Mouse (Mus musculus) adrenal gland, postnatal 4 days (tissue): ENCODE results near the gene Fam169a. TPM values are rescaled to one million over a fixed set of nuclear protein-coding genes. Genes with fewer than 3 reads are reported as not detected.
"Not testable (repeated sequence)": the region's sequence is repeated elsewhere in the genome, so short reads cannot be mapped to it uniquely, and the experiment has no call there.

Experiments used
- DNase-seq, 2 experiments: peaks; one replicate each; pipeline ENCODE4 v3.0.0; 2021 to 2022; ENCODE audit warnings: low spot score in 2 of 2, mixed read lengths in 2 of 2
- total RNA-seq, 2 experiments: library from RNA; stranded (reverse); gene quantifications; 2 replicates each; pipeline ENCODE4 v1.2.3; 2021

Gene Fam169a
- total RNA-seq, 2 experiments from 2014 or later, result 10.0 to 10.4 TPM

DNA sequence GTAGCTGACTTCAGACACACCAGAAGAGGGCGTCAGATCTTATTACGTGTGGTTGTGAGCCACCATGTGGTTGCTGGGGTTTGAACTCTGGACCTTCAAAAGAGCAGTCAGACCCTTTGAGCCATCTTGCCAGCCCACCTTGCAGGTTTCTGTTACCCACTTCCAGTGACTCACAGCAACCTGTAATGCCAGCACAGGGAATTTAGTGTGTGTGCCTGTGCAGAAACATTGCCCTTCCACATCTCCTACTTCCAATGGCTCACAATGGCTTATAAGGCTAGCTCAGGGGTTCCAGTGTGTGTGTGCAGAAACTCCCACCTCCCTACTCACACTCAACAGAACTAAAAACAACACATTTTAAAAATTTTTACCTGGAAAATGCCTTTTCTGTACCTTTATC is 10.5 kb downstream of the Fam169a start:
- DNase-seq, result no peak

DNA sequence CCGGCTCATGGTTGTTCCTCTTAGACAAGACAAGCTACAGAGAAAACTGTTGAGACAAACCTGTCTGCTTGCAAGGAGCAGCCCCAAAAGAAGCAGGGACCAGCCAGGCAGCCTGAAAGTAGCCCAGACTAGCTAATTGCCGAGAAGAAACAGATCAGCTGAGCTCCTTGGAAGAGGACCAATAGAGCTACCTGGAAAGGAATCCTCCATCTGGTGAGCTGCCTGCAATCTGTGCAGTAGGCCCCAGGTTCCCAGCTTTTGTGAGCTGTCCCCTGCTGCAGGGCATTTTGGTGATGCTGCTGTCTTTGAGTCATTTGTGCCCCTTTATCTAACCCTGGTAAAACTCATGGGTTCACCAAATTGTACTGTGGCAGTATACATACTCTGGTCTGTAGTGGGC is 13.1 kb downstream of the Fam169a start:
- DNase-seq, result no peak

DNA sequence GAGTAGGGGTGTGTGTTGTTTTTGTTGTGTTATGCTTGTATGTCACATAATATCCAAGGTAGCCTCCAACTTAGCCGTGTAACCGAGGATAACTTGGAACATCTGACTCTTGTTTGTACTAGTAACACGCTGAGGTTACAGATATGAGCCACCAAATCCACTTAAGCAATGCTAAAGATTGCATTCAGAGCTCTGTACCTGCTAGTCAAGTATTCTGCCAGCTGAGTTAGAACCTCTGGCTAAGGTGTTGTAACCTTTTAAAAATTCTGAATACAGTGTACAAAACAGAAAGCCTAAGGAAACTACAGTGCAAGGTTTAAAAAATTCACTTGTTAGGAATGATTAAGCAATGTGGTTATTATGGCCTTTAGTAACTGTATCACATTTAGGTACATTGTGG is 13.5 kb downstream of the Fam169a start:
- DNase-seq, result no peak

DNA sequence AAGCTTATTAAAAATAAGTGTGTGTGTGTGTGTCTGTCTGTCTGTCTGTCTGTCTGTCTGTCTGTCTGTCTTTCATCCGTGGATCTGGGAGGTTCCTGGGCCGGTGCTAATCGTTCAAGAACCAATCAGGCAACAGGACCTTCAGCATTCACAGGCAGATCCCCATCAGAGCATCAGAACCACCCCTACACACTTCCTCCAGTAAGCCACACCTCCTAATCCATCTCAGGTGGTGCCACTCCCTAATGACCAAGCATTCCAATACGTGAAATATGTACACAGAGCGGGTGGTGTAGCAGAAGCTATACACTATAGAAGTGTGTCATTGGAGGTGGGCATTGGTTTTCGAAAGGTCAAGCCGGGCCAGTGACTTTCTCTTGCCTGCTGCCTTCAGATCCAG is 15.3 kb downstream of the Fam169a start:
- DNase-seq, result no peak

DNA sequence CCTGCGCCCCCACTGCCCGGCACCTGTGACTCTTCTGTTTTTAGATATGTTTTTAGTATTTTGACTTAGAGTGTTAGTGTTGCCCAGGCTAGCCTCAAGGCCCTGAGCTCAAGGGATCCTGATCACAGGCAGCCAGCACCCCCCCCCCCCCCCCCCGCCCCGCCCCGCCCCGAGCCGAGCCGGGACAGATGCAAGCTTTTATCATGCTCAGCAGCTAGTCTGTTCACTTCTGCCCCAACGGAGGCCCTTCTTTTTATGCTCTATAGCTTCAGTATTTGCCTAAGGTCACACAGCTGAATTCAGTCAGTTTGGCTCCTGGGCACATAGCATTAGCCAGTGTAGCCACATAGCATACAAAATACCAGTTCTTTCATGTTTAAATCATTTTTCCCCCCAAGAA is 19.2 kb downstream of the Fam169a start:
- no peak for DNase-seq

DNA sequence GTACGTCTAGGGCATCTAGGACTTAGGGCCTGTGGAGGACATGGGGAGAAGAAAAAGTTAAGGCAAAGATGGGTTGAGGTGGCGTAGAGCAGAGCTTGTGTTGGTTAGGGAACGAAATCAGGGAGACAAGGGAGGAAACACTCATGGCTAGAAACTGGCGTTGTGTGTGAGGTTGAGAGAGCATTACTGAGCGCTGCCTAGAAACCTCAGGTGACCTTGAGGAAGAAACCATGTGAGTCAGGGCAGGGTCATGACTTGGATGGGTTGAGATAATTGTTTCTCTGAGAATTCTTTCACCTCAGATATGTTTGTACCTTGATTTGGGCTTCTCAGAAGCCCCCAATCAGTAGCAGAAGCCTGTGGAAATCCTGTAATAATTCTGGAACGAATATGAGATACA is 20.3 kb downstream of the Fam169a start:
- DNase-seq, result no peak

DNA sequence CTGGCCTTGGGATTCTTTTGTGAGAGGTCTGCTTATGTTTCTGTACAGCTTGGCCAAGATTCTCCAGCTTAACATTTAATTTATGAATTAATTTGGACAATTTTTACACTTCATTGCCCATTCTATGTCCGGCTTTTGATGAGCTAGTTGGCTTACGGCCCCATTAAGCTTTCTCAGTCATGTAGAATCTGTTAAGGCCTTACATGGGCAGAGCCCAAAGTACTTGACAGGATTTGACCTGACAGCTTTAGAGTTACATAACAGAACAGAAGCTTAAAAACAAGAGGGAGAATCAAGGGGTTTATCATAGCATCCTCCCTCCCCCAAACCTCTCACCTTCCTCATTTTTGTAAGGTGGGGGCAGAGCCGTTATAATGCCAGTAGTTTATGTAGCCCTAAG is 21.1 kb downstream of the Fam169a start:
- no peak for DNase-seq

DNA sequence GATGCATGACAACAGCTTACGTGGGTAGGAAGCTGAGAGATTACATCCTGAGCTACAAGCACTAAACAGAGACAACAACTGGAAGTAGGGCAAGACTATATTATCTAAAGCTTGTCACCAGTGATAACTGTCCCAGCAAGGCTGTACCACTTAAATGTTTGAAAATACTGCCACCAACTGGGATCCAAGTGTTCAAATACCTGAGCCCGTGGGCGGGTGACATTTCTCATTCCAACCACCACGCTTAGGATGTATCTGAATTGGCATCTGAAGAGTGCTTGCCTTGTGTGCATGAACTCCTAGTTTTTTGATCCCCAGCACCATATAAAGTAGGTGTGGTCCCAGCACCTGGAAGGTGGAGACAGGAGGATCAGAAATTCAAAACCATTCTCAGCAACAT is 28.6 kb downstream of the Fam169a start:
- no peak for DNase-seq

DNA sequence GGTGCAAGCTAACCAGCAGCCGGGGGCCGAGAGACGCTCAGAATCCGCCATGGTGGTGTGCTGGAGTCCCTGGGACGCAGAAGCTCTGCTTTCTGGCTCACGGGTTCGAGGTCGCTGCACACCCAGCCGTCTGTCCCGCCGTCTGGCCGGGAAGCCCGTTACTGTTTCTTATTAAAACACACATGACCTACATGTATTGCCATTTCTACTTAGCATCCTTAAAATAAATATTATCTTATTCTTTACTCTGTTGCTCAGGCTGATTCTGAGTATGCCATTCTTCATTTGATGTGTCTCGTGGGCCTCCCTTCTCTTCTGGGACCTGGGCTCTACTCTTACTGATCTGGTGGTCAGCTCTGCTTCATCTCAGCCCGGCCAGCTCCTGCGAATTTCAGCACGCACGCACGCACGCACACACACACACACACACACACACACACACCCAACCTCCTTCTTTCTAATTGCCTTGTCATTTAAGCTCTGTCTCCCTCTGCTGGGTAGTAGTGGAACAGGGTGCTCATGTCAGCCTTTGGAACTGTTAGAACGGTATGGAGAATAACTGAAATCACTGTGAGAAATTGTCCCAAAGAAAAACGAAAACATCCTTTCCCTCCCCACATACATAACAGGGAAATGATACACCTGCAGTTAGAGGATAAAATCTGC is 32.2 kb downstream of the Fam169a start, which contains the start of gene Gm6169:
TSS of gene Gm6169 (minus strand) at position 51 of the 666 bp plus-strand sequence.
- DNase-seq, result peak in 1 of 2 experiments; percentile 8

DNA sequence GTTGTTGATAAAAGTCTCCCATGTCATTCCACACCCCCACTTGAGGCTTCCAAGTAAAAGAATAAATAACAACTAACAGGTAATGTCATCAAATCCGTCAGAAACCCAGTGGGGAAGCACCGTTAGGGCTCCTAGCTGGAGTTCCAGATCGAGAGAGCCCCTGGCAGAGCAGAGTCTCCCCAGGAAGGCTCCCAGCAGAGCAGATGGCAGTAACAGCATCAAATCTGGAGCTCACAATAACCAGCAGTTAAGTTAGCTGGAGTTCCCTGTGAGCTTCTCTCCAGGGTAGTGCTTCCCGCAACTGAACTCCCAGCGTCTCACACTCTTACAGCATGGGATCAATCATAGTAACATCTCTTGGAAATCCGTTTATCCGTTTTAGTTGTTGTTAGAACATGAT is 37.9 kb downstream of the Fam169a start:
- no peak for DNase-seq

DNA sequence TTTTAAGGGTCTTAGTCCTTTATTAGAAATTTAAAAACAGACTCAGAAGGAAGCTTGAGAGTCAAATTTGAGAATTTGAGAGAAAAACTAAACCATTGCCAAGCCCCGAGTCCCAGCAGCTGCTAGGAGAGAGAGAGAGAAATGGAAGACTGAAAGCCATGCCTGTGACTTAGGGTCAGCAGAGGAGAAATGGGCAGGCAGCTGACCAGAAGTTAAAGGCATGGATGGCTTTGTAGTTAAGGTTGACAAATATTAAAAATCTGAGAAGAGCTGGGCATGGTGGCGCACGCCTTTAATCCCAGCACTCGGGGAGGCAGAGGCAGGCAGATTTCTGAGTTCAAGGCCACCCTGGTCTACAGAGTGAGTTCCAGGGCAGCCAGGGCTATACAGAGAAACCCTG is 40.6 kb downstream of the Fam169a start:
- not testable (repeated sequence) for DNase-seq

DNA sequence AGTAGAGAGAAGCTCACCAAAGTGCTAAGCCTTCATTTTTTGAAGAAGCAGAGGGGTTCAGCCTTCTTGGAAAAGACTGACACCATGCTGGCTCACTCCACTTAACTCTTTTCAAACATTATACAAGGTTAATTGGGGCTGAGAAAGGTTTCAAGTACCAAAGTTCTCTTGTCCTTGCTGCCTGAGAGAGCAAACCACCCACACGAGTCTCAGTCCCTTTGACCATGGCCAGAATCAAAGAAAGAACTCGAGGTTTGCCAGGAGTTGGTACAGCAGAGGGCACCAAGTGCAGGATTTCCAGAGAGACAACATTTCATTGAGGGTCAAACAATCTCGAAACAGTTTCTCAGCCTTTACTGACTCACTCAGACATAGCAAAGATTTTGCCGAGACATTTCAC is 42.0 kb downstream of the Fam169a start:
- no peak for DNase-seq

DNA sequence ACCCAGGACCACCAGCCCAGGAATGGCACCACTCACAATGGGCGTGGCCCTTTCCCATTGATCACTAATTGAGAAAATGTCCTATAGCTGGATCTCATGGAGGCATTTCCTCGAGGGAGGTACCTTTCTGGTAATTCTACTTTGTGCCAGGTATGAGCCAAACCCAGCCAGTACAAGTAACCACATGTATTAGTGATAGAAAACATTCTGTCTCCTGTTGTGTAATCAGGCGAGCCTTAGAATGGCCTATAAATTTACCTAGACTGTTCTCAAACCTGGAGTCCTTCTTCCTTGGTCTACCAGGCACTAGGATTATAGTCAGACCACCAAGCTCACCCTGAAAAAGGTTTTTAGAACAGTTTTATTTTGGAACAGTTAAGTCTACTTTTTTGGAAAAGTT is 54.3 kb downstream of the Fam169a start:
- no peak for DNase-seq

DNA sequence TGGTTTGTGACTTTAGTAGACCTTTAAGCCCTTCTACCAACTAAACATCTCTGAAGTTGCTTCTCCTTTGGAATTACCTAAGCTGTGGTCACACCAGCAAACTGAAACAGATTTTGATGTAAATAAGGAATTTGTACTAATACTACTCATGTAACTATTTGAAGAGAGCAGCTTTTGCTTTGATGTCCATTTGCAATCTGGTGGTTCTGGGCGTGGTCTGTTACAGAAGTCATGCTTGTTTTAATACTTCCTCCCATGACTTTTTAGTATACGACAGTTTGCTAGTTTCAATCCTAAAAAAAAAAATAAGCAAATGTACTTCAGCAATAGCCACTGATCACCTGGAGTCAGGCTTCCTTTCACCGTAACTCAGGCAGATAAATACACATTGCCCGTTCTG is 62.6 kb downstream of the Fam169a start:
- DNase-seq, result not testable (repeated sequence)

DNA sequence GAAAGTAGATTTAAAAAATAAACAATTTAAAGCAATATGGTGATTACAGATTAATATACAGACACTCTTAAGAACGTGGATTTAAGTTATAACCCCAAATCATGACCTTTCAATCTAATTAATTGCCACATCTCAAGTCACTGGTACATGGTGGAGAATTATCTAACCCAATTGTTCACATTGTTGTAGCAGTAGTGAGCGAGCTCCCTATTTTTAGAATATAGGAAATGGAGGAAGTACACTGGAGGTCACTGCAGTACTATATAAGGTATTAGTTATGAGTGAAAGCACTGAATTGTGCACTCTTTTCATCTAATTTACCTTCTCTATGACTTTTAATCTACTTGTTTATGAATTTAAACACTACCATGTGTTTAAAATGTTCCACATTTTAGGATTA is 63.3 kb downstream of the Fam169a start:
- not testable (repeated sequence) for DNase-seq

DNA sequence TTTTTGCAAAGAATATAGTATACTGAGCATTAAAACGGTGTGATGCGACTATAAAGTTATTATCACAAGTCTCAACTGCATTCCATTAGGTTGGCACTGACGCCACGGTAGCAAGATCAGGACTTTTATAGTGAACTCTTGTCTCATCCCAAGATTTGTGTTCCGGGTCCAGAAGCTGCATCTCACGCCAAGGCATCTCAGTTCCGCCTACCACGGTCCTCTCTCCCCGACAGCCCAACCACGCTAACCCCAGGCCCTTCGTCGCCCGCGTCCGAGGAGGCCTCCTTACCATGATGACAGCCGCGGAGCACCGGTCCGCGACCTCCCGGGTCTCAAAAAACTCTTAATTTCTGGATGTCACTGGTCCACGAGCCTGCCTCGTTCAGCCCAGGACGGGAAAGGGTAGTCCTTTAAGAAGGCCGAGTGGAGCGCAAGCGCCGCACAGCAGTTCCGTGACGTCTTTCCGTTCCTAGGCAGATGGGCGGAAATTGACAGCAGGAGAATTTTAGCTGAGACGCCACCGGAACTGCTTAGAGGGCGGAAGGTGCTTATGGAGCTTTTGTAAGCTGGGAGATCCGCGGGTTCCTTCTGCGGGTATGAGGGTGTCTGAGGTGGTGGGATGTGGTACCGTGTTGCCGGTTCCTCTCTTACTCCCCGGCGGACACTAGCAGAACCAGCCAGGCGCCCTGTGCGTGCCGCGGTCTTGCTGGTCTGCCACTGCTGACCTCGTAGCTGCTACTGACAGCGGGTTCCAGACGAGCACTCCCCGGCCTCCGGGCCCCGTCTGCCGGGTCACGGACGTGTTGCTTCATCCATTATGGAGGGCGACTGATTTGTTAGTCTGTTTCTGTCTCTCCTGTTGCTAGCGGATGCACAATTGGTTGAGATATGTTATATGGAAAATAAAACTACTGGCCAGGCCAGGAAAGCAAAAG is 70.6 kb downstream of the Fam169a start, which contains the start of the genes Gfm2 and Nsa2:
TSS of gene Gfm2 (plus strand) at position 472 of the 935 bp plus-strand sequence.
TSS of gene Nsa2 (minus strand) at position 472 of the 935 bp plus-strand sequence.
- peak; percentile 56 to 77 for DNase-seq

DNA sequence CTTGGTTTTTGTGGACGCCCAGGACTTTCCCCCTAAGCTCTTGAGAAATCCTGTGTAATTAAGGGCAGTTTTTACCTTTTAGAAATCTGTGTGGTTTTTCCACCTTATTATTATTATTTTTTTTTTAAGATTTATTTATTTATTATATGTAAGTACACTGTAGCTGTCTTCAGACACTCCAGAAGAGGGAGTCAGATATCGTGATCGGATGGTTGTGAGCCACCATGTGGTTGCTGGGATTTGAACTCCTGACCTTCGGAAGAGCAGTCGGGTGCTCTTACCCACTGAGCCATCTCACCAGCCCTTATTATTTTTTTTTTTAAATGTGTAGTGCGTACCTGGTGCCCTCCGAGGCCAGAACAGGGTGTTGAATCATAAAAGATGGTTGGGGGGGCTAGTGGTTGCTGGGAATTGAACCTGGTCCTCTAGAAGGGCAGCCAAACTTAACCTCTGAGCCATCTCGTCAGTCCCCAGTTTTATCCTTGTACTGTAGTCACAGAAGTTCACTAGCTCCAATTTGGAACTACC is 71.4 kb downstream of the Fam169a start:
- not testable (repeated sequence) for DNase-seq

DNA sequence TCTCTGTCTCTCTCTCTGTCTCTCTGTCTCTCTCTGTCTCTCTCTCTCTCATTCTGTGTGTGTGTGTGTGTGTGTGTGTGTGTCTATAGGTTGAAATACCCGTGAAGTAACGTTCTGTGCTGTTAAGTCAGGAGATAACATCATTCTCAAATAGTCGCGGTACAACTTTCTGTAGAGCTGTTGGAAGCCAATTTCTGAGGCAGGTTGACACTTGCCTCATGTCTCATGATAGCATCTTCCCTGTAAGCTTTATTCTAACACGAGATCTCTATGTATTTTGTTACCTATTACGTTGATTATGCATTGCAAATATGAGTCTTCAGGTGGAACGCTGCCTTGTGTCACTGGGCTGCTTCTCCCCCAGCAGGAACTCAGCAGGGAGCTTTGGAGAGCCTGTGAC is 75.2 kb downstream of the Fam169a start:
- DNase-seq, result no peak

DNA sequence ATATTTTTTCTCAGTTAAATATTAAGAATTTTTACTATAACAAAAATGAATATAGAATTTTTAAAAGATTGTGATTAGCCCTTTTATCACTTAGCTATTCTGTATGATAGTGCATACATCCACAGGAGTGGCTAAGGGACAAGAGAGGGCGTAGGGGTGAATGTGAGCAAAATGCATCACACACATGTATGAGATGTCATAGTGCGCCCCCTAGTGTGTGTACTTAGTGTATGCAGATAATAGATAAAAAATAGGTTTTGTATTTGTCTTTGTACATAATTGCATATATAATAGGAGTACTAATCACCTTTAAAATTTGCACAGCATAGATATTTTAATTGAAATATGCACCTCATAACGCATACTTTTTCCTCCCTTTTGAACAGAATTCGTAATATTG is 78.7 kb downstream of the Fam169a start:
- no peak for DNase-seq

DNA sequence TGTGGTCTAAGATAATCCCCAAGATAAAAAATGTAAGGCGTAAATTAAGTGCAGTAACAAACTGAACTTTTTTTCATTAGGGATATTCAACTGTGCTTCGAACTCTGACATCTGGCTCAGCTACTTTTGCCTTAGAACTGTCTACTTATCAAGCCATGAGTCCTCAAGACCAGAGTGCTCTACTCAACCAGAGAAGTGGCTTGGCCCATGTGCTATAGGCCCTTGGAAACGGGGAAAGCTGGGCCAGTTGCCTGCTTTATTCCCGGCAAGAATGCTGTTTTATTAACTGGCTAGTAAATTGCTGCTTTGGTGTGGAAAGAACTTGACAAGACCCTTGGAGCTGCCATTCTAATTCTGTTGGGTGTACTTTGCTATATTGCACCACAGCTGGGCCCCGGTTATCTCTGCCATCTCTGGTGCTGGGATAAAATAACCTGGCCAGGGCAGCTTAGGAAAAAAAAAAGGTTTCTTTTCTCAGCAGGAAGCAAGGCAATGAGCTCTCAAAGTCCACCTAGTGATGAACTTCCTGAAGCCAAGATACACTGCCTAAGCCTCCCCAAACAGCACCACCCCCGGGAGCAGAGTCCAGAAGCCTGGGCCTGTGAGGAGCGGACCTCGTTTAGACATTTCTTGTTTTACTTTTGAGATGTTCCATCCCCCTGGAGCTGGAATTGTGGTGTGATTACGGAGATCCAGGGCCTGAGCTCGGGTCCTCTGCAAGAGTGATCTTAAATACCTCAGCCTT is 108.6 kb downstream of the Fam169a start:
- no peak for DNase-seq

DNA sequence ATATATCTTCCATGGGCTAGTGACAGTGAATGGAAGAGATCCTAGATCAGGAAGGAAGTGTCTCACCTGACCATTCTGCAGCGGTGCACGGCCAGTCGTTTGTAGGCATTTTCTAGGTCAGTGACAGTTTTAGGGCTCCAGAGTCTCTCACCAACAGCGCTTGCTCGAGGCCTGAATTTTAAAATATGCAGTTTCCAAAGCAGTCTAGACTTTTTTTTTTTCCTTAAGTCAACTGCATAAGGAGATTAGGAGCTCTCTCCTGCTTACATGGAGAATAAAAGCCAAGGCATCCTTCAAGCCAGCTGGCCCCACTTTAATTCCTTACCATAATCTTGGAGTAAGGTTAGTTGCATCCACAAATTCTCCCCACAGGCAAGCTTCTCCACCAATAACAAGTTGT is 109.6 kb downstream of the Fam169a start:
- no peak for DNase-seq
